Mouse (Mus musculus) cerebellum, postnatal 10 days (tissue): ENCODE results near the gene Fam107b.

Experiments
- DNase-seq, 2 experiments: peaks; one replicate each; pipeline ENCODE4 v3.0.0; 2021; ENCODE audit warnings: mixed read lengths in 2 of 2

Gene Fam107b

GRCm38 (mm10) chr2:3608868-3609854 is 38.9 kb downstream of the Fam107b start:
- DNase-seq, result peak; percentile 59 to 62

- no peak for DNase-seq
Measured at GRCm38 (mm10) chr2:3618446-3618845, 48.2 kb downstream of the Fam107b start.

- no peak for DNase-seq
Measured at GRCm38 (mm10) chr2:3621568-3621967, 51.3 kb downstream of the Fam107b start.

- no peak for DNase-seq
Measured at GRCm38 (mm10) chr2:3622158-3622557, 51.9 kb downstream of the Fam107b start.

GRCm38 (mm10) chr2:3623207-3623980 is 53.1 kb downstream of the Fam107b start:
- DNase-seq, result no peak

- DNase-seq, result no peak
Measured at GRCm38 (mm10) chr2:3623981-3624584, 53.8 kb downstream of the Fam107b start.

- DNase-seq, result no peak
Measured at GRCm38 (mm10) chr2:3629096-3629495, 58.8 kb downstream of the Fam107b start.

GRCm38 (mm10) chr2:3629741-3630140 is 59.5 kb downstream of the Fam107b start:
- peak; percentile 33 to 47 for DNase-seq

- no peak for DNase-seq
Measured at GRCm38 (mm10) chr2:3630769-3631477, 60.6 kb downstream of the Fam107b start.

- DNase-seq, result peak; percentile 73 to 81
Measured at GRCm38 (mm10) chr2:3633137-3633536, 62.8 kb downstream of the Fam107b start.

- peak; percentile 71 to 78 for DNase-seq
Measured at GRCm38 (mm10) chr2:3636771-3637170, 66.5 kb downstream of the Fam107b start.

GRCm38 (mm10) chr2:3641001-3641770 is 70.9 kb downstream of the Fam107b start:
- DNase-seq, result no peak

- no peak for DNase-seq
Measured at GRCm38 (mm10) chr2:3642949-3643348, 72.7 kb downstream of the Fam107b start.

GRCm38 (mm10) chr2:3645741-3646140 is 75.5 kb downstream of the Fam107b start:
- no peak for DNase-seq

- no peak for DNase-seq
Measured at GRCm38 (mm10) chr2:3649171-3649570, 78.9 kb downstream of the Fam107b start.

- DNase-seq, result no peak
Measured at GRCm38 (mm10) chr2:3654606-3655005, 84.3 kb downstream of the Fam107b start.

- DNase-seq, result peak in 1 of 2 experiments; percentile 18
Measured at GRCm38 (mm10) chr2:3656091-3656490, 85.8 kb downstream of the Fam107b start.

GRCm38 (mm10) chr2:3656834-3657233 is 86.5 kb downstream of the Fam107b start:
- DNase-seq, result no peak

GRCm38 (mm10) chr2:3657376-3657775 is 87.1 kb downstream of the Fam107b start:
- DNase-seq, result no peak

GRCm38 (mm10) chr2:3657811-3658730 is 87.8 kb downstream of the Fam107b start:
- peak; percentile 13 to 23 for DNase-seq
